Mouse (Mus musculus): Measurements from ENCODE around the gene Tank. TPM values are rescaled to one million over a fixed set of nuclear protein-coding genes. Genes with fewer than 3 reads are reported as not detected.
A peak's percentile ranks its signal among the peaks of the same experiment; 100 is the strongest.

Tank gene
- total and polyA plus RNA-seq, 2 experiments, result 4.2 to 12.4 TPM

GRCm38 (mm10) chr2:61580555-61581080 lies 2.2 kb downstream of the Tank start:
- DNase-seq (ENCODE audit: extremely low read depth, low read depth, low spot score), result no peak
- WGBS, result 73% methylated on average over 10 of the region's 10 CpGs
- Histone ChIP-seq H3K4me3 (ENCODE audit: insufficient read depth, low read depth, low read length) (no peak overlapping the region), H3K27ac (replicated peaks; ENCODE audit: insufficient read depth, low read depth, low read length) (no peak overlapping the region), H3K27me3 (ENCODE audit: control insufficient read depth, insufficient read depth, low read length) (no peaks in the 10 kb centered on the region), H3K9ac (ENCODE audit: low read depth, low read length) (no peak overlapping the region), H3K36me3 (ENCODE audit: control insufficient read depth, insufficient read depth, low read length) (no peaks in the 10 kb centered on the region), H3K79me2 (ENCODE audit: control insufficient read depth, insufficient read depth, low read length) (no peaks in the 10 kb centered on the region), H3K4me1 (ENCODE audit: control insufficient read depth, insufficient read depth, low read length) (no peaks in the 10 kb centered on the region; the same call in 1 of the 2 replicates)
- no peak for TF ChIP-seq POLR2A (IDR thresholded peaks at IDR 0.05; ENCODE audit: extremely low read depth, insufficient read depth, low read length)
- TF ChIP-seq CTCF (IDR thresholded peaks at IDR 0.05; ENCODE audit: low read depth, low read length), result no peak

GRCm38 (mm10) chr2:61582578-61583315 lies 4.4 kb downstream of the Tank start:
- WGBS, result 80% methylated on average over 5 of the region's 5 CpGs
- Histone ChIP-seq H3K9ac (ENCODE audit: low read depth, low read length) (no peak overlapping the region), H3K4me1 (ENCODE audit: control insufficient read depth, insufficient read depth, low read length) (no peaks in the 10 kb centered on the region), H3K79me2 (ENCODE audit: control insufficient read depth, insufficient read depth, low read length) (no peaks in the 10 kb centered on the region), H3K4me3 (ENCODE audit: insufficient read depth, low read depth, low read length) (no peak overlapping the region), H3K27ac (replicated peaks; ENCODE audit: insufficient read depth, low read depth, low read length) (no peak overlapping the region), H3K36me3 (ENCODE audit: control insufficient read depth, insufficient read depth, low read length) (no peaks in the 10 kb centered on the region), H3K27me3 (ENCODE audit: control insufficient read depth, insufficient read depth, low read length) (no peaks in the 10 kb centered on the region)
- DNase-seq (ENCODE audit: extremely low read depth, low read depth, low spot score), result peak; percentile 40
- TF ChIP-seq POLR2A (IDR thresholded peaks at IDR 0.05; ENCODE audit: extremely low read depth, insufficient read depth, low read length) (no peak), CTCF (IDR thresholded peaks at IDR 0.05; ENCODE audit: low read depth, low read length) (no peak)

GRCm38 (mm10) chr2:61585447-61585846 lies 7.1 kb downstream of the Tank start:
- no peak for TF ChIP-seq CTCF (IDR thresholded peaks at IDR 0.05; ENCODE audit: low read depth, low read length)
- TF ChIP-seq POLR2A (IDR thresholded peaks at IDR 0.05; ENCODE audit: extremely low read depth, insufficient read depth, low read length), result no peak
- WGBS, result 81% methylated on average over 1 of the region's 1 CpGs
- Histone ChIP-seq H3K4me1 (ENCODE audit: control insufficient read depth, insufficient read depth, low read length) (no peaks in the 10 kb centered on the region), H3K27ac (replicated peaks; ENCODE audit: insufficient read depth, low read depth, low read length) (no peak overlapping the region), H3K36me3 (ENCODE audit: control insufficient read depth, insufficient read depth, low read length) (no peaks in the 10 kb centered on the region), H3K27me3 (ENCODE audit: control insufficient read depth, insufficient read depth, low read length) (no peaks in the 10 kb centered on the region), H3K79me2 (ENCODE audit: control insufficient read depth, insufficient read depth, low read length) (no peaks in the 10 kb centered on the region), H3K9ac (ENCODE audit: low read depth, low read length) (no peak overlapping the region), H3K4me3 (ENCODE audit: insufficient read depth, low read depth, low read length) (no peak overlapping the region)
- DNase-seq (ENCODE audit: extremely low read depth, low read depth, low spot score), result no peak

- no peaks in the 10 kb centered on the region for H3K27me3 ChIP-seq (ENCODE audit: control insufficient read depth, insufficient read depth, low read length)
- TF ChIP-seq CTCF (IDR thresholded peaks at IDR 0.05; ENCODE audit: low read depth, low read length) (no peak), POLR2A (IDR thresholded peaks at IDR 0.05; ENCODE audit: extremely low read depth, insufficient read depth, low read length) (no peak)
- no peaks in the 10 kb centered on the region for H3K36me3 ChIP-seq (ENCODE audit: control insufficient read depth, insufficient read depth, low read length)
- H3K27ac ChIP-seq (replicated peaks; ENCODE audit: insufficient read depth, low read depth, low read length), result no peak overlapping the region
- 94% methylated on average over 3 of the region's 3 CpGs for WGBS
- H3K4me3 ChIP-seq (ENCODE audit: insufficient read depth, low read depth, low read length), result no peak overlapping the region
- H3K79me2 ChIP-seq (ENCODE audit: control insufficient read depth, insufficient read depth, low read length), result no peaks in the 10 kb centered on the region
- no peaks in the 10 kb centered on the region for H3K4me1 ChIP-seq (ENCODE audit: control insufficient read depth, insufficient read depth, low read length)
- DNase-seq (ENCODE audit: extremely low read depth, low read depth, low spot score), result no peak
- H3K9ac ChIP-seq (ENCODE audit: low read depth, low read length), result no peak overlapping the region
Observed at GRCm38 (mm10) chr2:61586166-61586565, 7.8 kb downstream of the Tank start.

GRCm38 (mm10) chr2:61590751-61591150 lies 12.4 kb downstream of the Tank start:
- H3K4me1 ChIP-seq (ENCODE audit: control insufficient read depth, insufficient read depth, low read length), result peaks cover 6% of the 10 kb centered on the region
- no peak overlapping the region for H3K27ac ChIP-seq (replicated peaks; ENCODE audit: insufficient read depth, low read depth, low read length)
- WGBS, result 91% methylated on average over 2 of the region's 2 CpGs
- DNase-seq (ENCODE audit: extremely low read depth, low read depth, low spot score), result no peak
- no peak overlapping the region for H3K4me3 ChIP-seq (ENCODE audit: insufficient read depth, low read depth, low read length)
- no peaks in the 10 kb centered on the region for H3K27me3 ChIP-seq (ENCODE audit: control insufficient read depth, insufficient read depth, low read length)
- no peaks in the 10 kb centered on the region for H3K36me3 ChIP-seq (ENCODE audit: control insufficient read depth, insufficient read depth, low read length)
- no peak for TF ChIP-seq CTCF (IDR thresholded peaks at IDR 0.05; ENCODE audit: low read depth, low read length)
- no peak for TF ChIP-seq POLR2A (IDR thresholded peaks at IDR 0.05; ENCODE audit: extremely low read depth, insufficient read depth, low read length)
- no peak overlapping the region for H3K9ac ChIP-seq (ENCODE audit: low read depth, low read length)
- H3K79me2 ChIP-seq (ENCODE audit: control insufficient read depth, insufficient read depth, low read length), result peaks cover 3% of the 10 kb centered on the region; the same call in 1 of the 2 replicates

GRCm38 (mm10) chr2:61592095-61592494 lies 13.7 kb downstream of the Tank start:
- H3K79me2 ChIP-seq (ENCODE audit: control insufficient read depth, insufficient read depth, low read length), result peaks cover 6% of the 10 kb centered on the region; the same call in 1 of the 2 replicates
- TF ChIP-seq POLR2A (IDR thresholded peaks at IDR 0.05; ENCODE audit: extremely low read depth, insufficient read depth, low read length) (no peak), CTCF (IDR thresholded peaks at IDR 0.05; ENCODE audit: low read depth, low read length) (no peak)
- no peaks in the 10 kb centered on the region for H3K27me3 ChIP-seq (ENCODE audit: control insufficient read depth, insufficient read depth, low read length)
- H3K4me3 ChIP-seq (ENCODE audit: insufficient read depth, low read depth, low read length), result no peak overlapping the region
- no peak for DNase-seq (ENCODE audit: extremely low read depth, low read depth, low spot score)
- peaks cover 6% of the 10 kb centered on the region for H3K4me1 ChIP-seq (ENCODE audit: control insufficient read depth, insufficient read depth, low read length)
- no peak overlapping the region for H3K9ac ChIP-seq (ENCODE audit: low read depth, low read length)
- WGBS, result 95% methylated on average over 3 of the region's 3 CpGs
- H3K36me3 ChIP-seq (ENCODE audit: control insufficient read depth, insufficient read depth, low read length), result no peaks in the 10 kb centered on the region
- H3K27ac ChIP-seq (replicated peaks; ENCODE audit: insufficient read depth, low read depth, low read length), result no peak overlapping the region

Measured in liver, adult 2 months (tissue).